Mouse (Mus musculus) left cerebral cortex, postnatal 4 days (tissue): ENCODE data around the gene Layn. TPM values are rescaled to one million over a fixed set of nuclear protein-coding genes. Genes with fewer than 3 reads are reported as not detected.

Experiments used
- DNase-seq: peaks from one replicate; pipeline ENCODE4 v3.0.0-alpha.2; 2022
- intact Hi-C: fragments of 180-260 bp; cut with DNase I; formaldehyde crosslinking; loops from one replicate; pipeline ENCODE4 v1.15.1; 2025
- microRNA-seq: library from miRNA; unstranded; fragments of <30 nt; microRNA quantifications from one replicate; pipeline ENCODE4 v1.2.0, GENCODE M21; 2022
- total RNA-seq, 2 experiments: library from RNA; stranded (reverse); gene quantifications; 2 replicates each; pipeline ENCODE4 v1.2.3; 2021

Layn gene
- total RNA-seq, 2 experiments from 2014 or later: 7.8 to 9.5 TPM

DNA sequence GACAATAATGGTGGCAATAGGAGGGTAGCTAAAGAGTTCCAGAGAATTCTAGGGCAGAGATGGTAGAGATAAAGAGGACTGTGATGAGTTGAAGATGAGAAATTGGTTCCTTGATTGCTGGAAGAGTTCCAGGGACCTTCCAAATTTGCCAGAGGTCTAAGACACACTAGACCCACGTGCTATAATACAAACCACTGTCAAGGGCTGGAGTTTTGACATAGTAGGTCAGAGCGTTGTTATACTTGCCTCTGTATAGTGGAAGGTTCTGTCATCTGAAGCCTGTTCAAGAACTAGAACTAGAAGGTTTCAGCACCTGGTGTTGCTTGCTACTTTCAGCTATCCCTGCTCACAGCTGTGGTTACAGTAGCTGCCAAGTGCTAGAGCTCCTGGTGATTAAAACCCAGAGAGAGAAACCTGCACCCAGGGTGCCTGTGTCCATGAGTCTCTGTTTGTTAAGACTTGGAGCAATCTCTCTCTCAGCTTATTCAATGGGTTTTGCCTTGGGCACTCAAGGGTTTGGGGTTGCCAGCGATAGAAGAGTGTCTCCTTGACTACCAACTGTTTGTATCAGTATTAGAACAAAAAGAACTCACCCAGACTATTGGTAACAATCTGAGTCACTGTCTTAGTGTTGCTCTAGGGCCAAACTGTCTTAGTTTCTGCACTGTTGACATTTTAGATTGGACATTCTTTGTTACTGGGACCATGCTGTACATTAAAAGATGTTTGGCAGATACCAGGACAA lies 43.9 kb downstream of the Layn start:
- intact Hi-C loops: no loop called here
- no peak for DNase-seq

DNA sequence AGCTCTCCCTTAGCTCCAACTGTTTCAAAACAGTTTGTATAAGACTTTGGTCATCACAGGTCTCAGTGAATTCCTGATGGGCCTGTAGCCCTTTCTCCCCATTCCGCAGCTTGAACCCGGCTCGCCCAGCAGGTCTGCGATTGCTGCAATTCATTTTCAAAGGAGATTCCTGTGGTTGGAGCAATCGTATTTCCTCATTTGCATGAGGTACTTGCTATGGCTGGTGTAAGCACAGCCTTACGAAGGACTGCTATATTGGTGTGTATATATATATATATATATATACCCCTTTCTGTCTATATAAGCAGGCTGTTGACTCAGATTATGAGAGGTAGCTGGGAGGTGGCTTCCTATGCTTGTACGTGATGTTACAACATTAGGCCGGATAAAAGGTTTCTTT lies 44.6 kb downstream of the Layn start:
- intact Hi-C loops: no loop called here
- no peak for DNase-seq

DNA sequence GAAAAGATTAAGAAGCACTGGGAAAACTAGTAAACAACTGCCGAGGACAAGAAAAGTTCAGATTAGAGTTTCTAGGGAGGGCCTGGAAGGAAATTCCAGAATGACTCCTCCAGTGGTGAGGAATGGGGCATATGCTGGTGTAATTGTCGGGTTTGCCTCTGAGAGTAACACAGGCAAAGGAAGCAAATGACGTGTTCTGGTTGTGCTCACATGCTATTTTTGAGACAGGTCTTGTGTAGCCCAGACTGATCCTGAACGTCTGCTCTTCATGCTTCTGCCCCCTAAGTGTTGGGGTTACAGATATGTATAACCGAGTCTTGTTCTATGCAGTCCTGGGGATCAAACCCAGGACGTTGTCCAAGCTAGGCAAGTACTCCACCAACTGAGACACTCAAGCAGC lies 45.3 kb downstream of the Layn start:
- intact Hi-C loops: no loop called here
- no peak for DNase-seq

DNA sequence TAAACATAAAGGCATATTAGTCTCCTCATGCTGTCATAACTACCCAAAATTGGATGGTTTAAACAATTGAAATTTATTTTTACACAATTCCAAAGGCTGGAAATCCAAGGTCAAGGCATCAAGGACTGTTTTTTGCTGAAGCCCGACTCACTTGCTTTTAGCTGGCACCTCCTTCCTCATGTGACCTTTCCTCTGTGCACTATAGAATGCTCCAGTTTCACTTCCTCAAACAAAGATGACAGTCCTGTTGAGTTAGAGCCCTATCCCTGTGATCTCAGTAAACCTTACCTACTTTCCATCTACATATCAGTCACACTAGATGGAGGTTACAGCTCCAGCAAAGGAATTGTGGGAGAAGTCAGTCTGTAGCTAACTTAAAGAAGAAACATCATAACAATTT lies 46.7 kb downstream of the Layn start:
- no peak for DNase-seq
- intact Hi-C loops: no loop called here

DNA sequence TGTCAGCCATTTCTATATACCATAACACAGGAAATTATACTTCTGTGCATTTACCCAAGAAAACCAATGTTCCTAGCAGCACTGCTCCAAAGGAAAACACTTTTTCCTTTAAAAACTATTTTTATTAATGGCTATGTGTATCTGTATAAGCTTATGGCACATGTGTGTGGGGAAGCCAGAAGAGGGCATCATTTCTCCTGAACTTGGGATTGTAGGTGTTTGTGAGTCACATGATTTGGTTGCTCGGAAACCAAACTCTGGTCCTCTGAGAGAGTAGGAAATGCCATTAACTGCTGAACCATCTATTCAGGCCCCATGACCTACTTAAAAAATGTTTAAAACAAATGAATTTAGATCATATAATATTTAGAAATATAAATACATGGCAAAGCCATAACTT lies 49.9 kb downstream of the Layn start:
- DNase-seq: no peak
- intact Hi-C loops: no loop called here

DNA sequence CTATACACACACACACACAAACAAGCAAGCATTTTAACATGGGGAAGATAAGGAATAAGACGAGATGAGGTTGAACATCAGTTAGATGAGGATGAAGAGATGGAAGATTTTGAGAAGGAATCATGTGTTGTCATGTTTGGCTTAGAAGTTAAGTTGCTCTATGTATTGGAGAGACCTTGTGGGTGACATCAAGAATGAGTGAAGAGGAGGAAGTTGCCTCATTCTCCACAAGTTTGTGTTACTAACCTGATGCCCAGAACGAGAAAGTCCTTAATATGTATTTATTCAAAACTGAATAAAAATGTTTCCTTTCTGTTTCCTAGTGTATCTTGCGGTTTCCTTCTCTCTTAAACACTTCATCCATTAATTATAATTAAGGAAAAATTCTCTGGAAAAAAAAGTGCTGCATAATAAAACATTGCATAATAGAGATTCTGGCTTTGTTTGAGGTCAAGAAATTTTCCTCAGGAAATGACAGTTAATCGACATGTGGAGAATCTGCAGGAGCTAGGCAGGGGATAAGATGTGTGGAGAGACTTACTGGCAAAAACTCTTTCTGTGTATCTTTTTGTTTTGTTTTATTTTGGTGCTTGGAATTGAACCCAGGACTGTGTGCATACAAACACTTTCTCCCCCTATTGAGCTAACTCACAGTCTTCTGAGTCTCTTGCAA lies 55.6 kb downstream of the Layn start:
- intact Hi-C loops: no loop called here

DNA sequence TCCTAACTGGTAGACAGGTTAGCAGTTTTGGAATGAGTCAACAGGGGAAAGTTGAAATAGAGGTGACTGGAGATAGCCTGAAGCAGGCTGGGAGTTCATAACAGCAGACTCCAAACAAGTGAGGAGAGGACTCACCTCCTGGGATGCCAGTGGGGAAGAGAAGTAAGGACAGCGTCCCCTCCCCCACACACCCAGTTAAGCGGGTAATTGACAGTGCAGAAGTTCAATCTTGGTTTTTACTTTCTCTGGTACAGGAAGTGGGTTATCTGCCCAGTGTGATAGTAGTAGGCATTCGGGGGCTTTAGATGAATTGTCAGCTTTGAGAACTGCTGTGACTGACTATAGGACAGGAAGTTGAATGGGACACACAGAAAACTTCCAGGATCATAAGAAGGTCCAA lies 56.5 kb downstream of the Layn start:
- DNase-seq: no peak
- intact Hi-C loops: no loop called here

More for the DNA sequence above, 55.6 kb downstream of the Layn start:
- DNase-seq: no peak

DNA sequence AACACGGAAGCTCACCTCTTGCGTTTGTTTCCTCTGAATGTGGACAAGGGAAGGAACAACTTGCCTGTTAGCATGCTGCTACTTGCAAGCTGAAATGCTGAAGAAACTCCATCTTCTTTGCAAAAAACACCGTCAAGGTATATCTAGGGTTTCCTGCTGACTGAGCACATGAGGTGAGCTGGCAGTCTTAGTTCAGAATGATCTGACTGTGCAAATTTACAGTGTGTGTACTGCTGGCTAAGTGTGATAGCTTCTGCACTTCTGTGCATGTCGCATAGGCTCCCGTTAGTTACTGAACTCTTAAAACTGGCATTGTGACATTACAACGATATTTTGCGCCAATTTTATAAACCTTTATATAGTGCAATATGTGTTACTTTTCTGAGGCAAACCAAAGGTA lies 57.2 kb downstream of the Layn start:
- intact Hi-C loops: loop anchor here (10.0 kb wide), 1 partner anchor 125 kb away; no protein-coding TSS in a partner anchor

DNA sequence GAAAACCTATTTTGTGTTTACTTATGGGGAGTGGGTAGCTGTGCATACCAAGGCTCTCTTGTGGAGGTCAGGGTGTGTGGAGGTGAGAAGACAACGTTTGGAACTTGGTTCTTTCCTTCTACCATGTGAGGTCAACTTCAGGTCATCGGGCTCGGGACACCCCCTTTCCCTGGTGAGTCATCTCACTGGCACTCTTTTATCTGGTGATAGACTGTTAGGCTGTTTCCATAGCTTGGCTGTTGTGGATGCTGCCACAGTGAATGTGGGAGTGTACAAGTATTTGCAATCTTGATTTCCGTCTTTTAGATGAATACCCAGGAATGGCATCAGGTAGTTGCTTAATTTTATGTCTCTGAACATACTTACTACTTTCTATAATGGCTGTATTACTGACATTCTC lies 61.2 kb downstream of the Layn start:
- DNase-seq: no peak
- intact Hi-C loops: loop anchor here (10.0 kb wide), 1 partner anchor 129 kb away; no protein-coding TSS in a partner anchor

More for the DNA sequence above, 57.2 kb downstream of the Layn start:
- DNase-seq: no peak

DNA sequence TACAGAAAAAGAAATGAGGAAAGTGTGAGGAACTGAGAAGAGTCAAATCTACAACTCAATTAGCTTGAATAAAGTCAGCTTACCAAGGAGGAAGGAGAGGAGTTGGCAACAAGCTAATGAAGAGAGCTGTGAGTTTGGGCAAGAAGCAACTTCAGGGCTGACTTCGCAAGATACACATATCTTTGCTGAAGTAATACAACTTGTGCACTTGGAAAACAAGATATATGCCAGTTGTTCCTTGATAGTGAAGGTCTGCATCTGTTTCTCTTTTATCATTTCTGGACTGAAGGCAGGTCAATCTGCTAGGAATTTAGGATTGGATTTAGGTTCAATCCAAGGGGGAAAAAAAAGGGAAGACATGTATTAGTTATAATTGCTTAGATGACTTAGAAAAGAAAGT lies 63.2 kb downstream of the Layn start:
- DNase-seq: no peak
- intact Hi-C loops: loop anchor here (10.0 kb wide), 1 partner anchor 131 kb away; no protein-coding TSS in a partner anchor

DNA sequence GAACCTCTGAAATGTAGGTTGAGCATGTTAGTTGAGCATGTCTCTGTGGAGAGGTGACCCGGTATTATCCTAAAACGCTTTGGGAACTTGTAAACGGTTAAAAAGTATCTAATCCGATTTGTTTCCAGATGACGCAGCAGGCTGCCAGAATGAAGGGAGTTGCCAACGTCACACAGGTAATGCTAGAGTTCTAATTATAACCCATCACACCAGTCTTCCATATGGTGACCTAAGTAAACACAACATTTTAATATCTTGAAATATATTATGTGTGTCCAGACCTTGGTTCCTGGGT lies 67.3 kb downstream of the Layn start:
- DNase-seq: peak; percentile 6
- intact Hi-C loops: loop anchor here (2.0 kb wide), 1 partner anchor 161 kb away; no protein-coding TSS in a partner anchor

DNA sequence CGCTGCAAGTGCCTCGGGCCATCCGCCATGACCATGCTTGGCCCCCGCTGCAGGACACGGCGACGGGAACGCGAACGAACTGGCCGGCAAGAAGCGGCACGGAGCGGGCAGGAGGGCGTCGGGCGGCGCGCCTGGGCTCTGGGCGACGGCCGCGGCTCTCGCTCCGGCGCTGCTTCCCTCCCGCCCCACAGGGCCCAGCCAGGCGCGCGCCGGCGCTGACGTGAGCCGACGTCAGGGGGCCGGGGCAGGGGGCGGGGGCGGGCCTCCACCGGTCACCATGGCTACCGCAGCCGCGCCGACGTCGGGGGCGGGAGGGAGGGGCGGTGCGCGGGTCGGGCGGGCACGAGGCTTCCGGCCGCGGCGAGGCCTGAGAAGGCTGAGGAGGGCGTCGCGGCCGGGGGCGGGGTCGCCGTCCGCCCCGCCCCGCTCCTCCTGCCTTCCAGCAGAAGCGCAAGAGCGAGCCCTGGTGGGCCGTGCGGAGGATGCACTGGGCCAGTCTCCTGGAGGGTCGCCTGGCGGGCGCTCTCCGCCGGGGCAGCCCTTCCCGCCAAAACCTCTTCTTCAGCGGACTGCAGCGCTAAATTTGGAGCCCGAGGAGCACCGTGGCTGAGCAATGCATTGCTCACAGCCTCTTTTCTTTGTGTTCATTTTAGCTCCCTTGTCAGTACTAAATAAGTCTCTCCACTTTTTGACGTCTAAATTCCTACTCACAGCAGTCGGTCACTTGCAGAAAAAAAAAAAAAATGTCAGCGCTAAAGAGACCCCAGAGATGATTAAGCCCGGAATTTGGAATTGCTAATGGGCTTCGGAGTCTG lies 67.8 kb downstream of the Layn start, which contains the start of gene Sik2:
Gene Sik2, minus strand, starts transcription at position 233 of the 815 bp plus-strand sequence.
- intact Hi-C loops: loop anchor here (2.0 kb wide), 1 partner anchor 160 kb away; no protein-coding TSS in a partner anchor
- peak; percentile 96 for DNase-seq

DNA sequence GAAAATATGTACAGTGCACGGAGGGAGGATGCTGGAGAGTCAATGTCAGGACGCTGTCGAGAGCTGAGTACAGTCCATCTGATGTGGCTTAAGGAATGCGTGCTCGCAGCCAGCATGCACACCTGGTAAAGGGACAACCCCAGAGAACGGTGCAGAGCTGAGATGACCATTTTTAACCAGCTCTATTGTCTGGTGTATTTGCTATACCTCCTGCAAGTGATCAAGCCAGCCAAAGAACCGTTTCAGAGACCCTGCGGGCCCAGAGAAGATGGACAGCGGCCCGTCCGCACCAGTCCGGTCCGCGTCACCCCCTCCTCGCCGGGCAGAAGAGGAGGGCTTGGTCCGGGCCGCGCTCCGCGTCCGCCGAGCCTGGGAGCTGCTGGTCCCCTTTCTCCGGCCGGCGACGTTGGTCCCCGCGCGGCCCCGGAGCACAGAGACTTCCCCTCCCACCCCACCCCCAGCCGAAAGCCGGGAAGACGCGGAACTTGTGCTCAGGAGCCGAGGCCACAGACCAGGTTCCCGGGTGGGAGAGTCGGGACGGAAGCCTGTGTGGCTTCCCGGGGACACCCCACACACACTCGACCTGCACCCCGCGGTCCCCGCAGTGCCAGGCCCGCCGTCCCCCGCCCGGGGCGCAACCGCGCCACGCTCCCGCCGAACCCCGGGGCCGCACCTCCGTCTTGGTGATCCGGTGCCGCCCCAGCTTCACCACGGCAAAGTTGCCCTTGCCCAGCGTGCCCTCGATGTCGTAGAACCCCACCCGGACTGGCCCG lies 68.6 kb downstream of the Layn start:
- intact Hi-C loops: loop anchor here (2.0 kb wide), 1 partner anchor 159 kb away; no protein-coding TSS in a partner anchor
- peak; percentile 48 for DNase-seq

DNA sequence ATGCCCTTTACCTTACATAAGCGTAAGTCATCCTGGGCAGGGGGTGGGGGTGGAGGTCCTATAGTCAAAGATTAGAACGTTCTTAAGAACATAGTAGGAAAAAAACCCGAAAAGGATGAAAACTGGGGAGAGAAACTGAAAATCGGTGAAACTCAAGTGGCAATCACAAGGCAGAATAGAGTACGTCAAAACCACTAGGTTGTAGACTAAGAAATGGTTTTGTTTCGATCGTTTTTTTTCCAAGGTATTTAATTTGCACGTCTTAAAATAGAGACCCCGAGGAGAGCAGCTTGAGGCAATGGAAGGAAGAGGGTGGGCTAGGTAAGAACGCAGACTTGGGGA lies 69.2 kb downstream of the Layn start:
- DNase-seq: no peak
- intact Hi-C loops: loop anchor here (2.0 kb wide), 1 partner anchor 159 kb away; no protein-coding TSS in a partner anchor

DNA sequence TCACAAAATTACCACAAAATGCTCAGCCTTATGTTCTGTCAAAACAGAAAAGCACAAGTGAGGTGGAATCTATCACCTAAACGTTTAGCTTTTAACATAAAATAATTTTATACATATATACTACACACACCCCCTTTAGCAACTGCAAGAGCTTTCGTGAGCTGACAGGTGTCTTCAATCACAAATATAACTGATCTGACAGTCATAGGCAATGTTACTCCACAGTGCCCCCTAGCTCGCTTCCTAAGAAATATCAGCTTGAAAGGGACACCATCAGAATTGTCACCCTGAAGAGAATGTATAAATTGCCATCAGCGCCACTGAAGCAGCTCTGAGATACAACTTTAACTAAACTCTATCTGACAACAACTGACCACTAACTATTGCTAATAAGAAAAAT lies 70.0 kb downstream of the Layn start:
- peak; percentile 61 for DNase-seq
- intact Hi-C loops: no loop called here

Small RNAs within 50 kb of the gene (microRNA-seq; reads per million reads assigned to microRNA genes)
- gene Mir34b (15.7 reads per million, percentile 33 among the genes with 10 or more reads in this experiment), gene Mir34c (801 reads per million, percentile 73 among the genes with 10 or more reads in this experiment)

Other genes with a start within 250 kb of the Layn start
- gene Ppp2r1b, start 231.8 kb downstream of the Layn start, total RNA-seq: 10 to 100 TPM; 29.9 to 33.2 TPM
- gene Sik2, start 68.0 kb downstream of the Layn start, total RNA-seq: 10 to 100 TPM; 54.9 TPM
- gene Btg4, start 16.2 kb downstream of the Layn start, total RNA-seq: not detected
- gene 4833427G06Rik, start 25.0 kb upstream of the Layn start, total RNA-seq: under 1 TPM in 1 of 2 experiments, not detected in 1; 0.50 TPM
- under 1 TPM in 1 of 2 experiments, not detected in 1; 0.04 TPM for gene Gm32742, start 88.4 kb upstream of the Layn start, total RNA-seq
- gene Pou2af1, start 136.6 kb upstream of the Layn start, total RNA-seq: not detected
- gene Colca2, start 201.5 kb upstream of the Layn start, total RNA-seq: 1 to 10 TPM in 1 of 2 experiments, under 1 TPM in 1; 0.46 to 1.0 TPM